Mouse (Mus musculus) neural tube, embryonic 13.5 days (tissue): ENCODE data around the gene Snx33. TPM values are rescaled to one million over a fixed set of nuclear protein-coding genes. Genes with fewer than 3 reads are reported as not detected.

ENCODE experiments used
- ATAC-seq: fragments of 200-750 bp; cut with Nextera tagmentation; 2 replicates; pipeline ENCODE4 v1.8.0; 2017; ENCODE audit warnings: low read depth, mild to moderate bottlenecking, moderate TSS enrichment, moderate library complexity
- H3K27ac ChIP-seq: fragments of 300-500 bp; sonication (generic); replicated peaks from 2 replicates; pipeline ENCODE4 v1.5.1; 2015; ENCODE audit warnings: moderate library complexity, mild to moderate bottlenecking, inconsistent platforms
- H3K27me3 ChIP-seq: fragments of 300-500 bp; sonication (generic); 2 replicates; pipeline ENCODE4 v1.6.1; 2015; ENCODE audit warnings: mild to moderate bottlenecking, inconsistent platforms
- H3K36me3 ChIP-seq: fragments of 300-500 bp; sonication (generic); 2 replicates; pipeline ENCODE4 v1.6.1; 2015; ENCODE audit warnings: mild to moderate bottlenecking, inconsistent platforms
- H3K4me1 ChIP-seq: fragments of 300-500 bp; sonication (generic); replicated peaks from 2 replicates; pipeline ENCODE4 v1.6.1; 2015; ENCODE audit warnings: inconsistent platforms
- H3K4me2 ChIP-seq: fragments of 300-500 bp; sonication (generic); 2 replicates; pipeline ENCODE4 v1.6.1; 2015; ENCODE audit warnings: inconsistent platforms, mild to moderate bottlenecking, moderate library complexity
- H3K4me3 ChIP-seq: fragments of 300-500 bp; sonication (generic); 2 replicates; pipeline ENCODE4 v1.5.1; 2015; ENCODE audit warnings: mild to moderate bottlenecking, inconsistent platforms
- H3K9ac ChIP-seq: fragments of 300-500 bp; sonication (generic); 2 replicates; pipeline ENCODE4 v1.6.1; 2015; ENCODE audit warnings: moderate library complexity, mild to moderate bottlenecking, inconsistent platforms
- H3K9me3 ChIP-seq: fragments of 300-500 bp; sonication (generic); 2 replicates; pipeline ENCODE4 v1.6.1; 2016; ENCODE audit warnings: inconsistent platforms
- WGBS: fragments of 180-500 bp; shearing (Covaris S2); methylation state at CpG from one replicate; pipeline ENCODE4 v1.1.7; 2015; 5-methylcytosine and 5-hydroxymethylcytosine counted together
- polyA plus RNA-seq: library from polyadenylated mRNA; unstranded; fragments of >200 nt; fragmentation: Nextera tagmentation; extraction: Ambion mirVana; gene quantifications from 2 replicates; pipeline ENCODE4 v1.2.1, GENCODE M21; 2015

Snx33 gene
- polyA plus RNA-seq, 1 experiment from 2014 or later = 2.9 TPM

DNA sequence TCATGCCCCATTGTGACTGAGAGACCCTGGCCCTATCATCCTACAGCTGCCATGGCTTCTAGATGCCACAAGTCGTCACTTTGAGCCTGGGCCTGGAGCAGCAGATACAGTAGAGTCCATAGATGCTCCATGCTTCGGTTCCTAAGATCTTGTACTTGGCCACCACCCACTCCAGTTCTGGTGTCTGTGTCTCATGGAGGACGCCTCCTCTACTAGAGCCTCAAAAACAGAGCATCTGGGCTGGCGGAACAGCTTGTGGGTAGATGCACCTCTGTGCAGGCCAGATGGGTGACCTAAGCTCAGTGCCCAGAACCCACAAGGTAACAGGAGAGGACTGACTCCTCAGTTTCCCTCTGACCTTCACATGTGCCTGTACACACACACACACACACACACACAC is 43.8 kb downstream of the Snx33 start:
- Histone ChIP-seq H3K27ac (no peak overlapping the region), H3K4me3 (no peak overlapping the region), H3K36me3 (no peaks in the 10 kb centered on the region), H3K9ac (no peak overlapping the region), H3K4me1 (peaks cover 17% of the 10 kb centered on the region), H3K9me3 (no peaks in the 10 kb centered on the region), H3K27me3 (no peaks in the 10 kb centered on the region; the same call in none of the 2 replicates), H3K4me2 (no peak overlapping the region)
- whole genome bisulfite sequencing = 82% methylated on average over 4 of the region's 4 CpGs
- ATAC-seq = no peak

- Histone ChIP-seq H3K4me2 (no peak overlapping the region), H3K4me1 (peaks cover 17% of the 10 kb centered on the region), H3K36me3 (no peaks in the 10 kb centered on the region), H3K4me3 (no peak overlapping the region), H3K9ac (no peak overlapping the region), H3K9me3 (no peaks in the 10 kb centered on the region), H3K27me3 (no peaks in the 10 kb centered on the region; the same call in none of the 2 replicates), H3K27ac (no peak overlapping the region)
- whole genome bisulfite sequencing = 89% methylated on average over 7 of the region's 7 CpGs
- no peak for ATAC-seq
These were observed 44.7 kb downstream of the Snx33 start for GRCm38 (mm10) chr9:56883470-56883869.

- no peak overlapping the region for H3K27ac ChIP-seq
- WGBS = 66% methylated on average over 12 of the region's 12 CpGs
These were observed 45.4 kb downstream of the Snx33 start for GRCm38 (mm10) chr9:56882818-56883217.

DNA sequence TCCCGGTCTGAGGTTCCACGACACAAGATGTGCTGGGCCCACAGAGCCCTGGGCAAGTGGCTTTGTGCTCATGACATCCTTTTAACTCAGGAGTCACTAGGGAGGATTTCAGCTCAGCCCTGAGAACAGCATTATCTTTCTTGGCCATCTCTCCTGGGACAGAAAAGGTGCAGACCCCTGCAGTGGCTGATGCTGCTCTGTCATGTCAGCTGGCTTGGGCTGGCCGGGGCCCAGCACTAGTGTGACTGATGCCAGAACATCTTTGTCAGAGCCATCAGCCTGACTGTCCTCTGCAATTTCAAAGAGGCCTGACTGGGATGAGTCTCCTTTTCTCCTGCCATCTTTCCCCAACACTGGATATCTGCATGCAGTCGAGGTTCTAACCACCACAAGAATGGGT is 45.9 kb downstream of the Snx33 start:
- Histone ChIP-seq H3K9ac (peak overlapping the region; percentile 1; the same call in 1 of the 2 replicates), H3K4me1 (peaks cover 17% of the 10 kb centered on the region), H3K4me2 (no peak overlapping the region), H3K9me3 (no peaks in the 10 kb centered on the region), H3K27me3 (no peaks in the 10 kb centered on the region; the same call in none of the 2 replicates), H3K4me3 (no peak overlapping the region), H3K36me3 (no peaks in the 10 kb centered on the region), H3K27ac (peak overlapping the region; percentile 38; the same call in 1 of the 2 replicates)
- WGBS = 60% methylated on average over 4 of the region's 4 CpGs
- ATAC-seq = no peak

More at GRCm38 (mm10) chr9:56882818-56883217, 45.4 kb downstream of the Snx33 start:
- ATAC-seq = no peak
- no peak overlapping the region for H3K4me3 ChIP-seq
- H3K9me3 ChIP-seq = no peaks in the 10 kb centered on the region
- no peaks in the 10 kb centered on the region for H3K36me3 ChIP-seq
- H3K27me3 ChIP-seq = no peaks in the 10 kb centered on the region; the same call in none of the 2 replicates
- H3K4me2 ChIP-seq = no peak overlapping the region
- peaks cover 17% of the 10 kb centered on the region for H3K4me1 ChIP-seq
- peak overlapping the region; percentile 1; the same call in 1 of the 2 replicates for H3K9ac ChIP-seq

- H3K4me2 ChIP-seq = no peak overlapping the region
- no peaks in the 10 kb centered on the region for H3K9me3 ChIP-seq
- H3K4me3 ChIP-seq = no peak overlapping the region
- ATAC-seq = no peak
- no peaks in the 10 kb centered on the region for H3K36me3 ChIP-seq
- H3K27me3 ChIP-seq = no peaks in the 10 kb centered on the region; the same call in 1 of the 2 replicates
- H3K9ac ChIP-seq = no peak overlapping the region
- 83% methylated on average over 3 of the region's 3 CpGs for whole genome bisulfite sequencing
- 0 out of 2 replicates have a peak overlapping the region, but pooled peaks have one; percentile 38 for H3K27ac ChIP-seq
- peaks cover 22% of the 10 kb centered on the region for H3K4me1 ChIP-seq
These were observed 46.6 kb downstream of the Snx33 start for GRCm38 (mm10) chr9:56881539-56882082.

DNA sequence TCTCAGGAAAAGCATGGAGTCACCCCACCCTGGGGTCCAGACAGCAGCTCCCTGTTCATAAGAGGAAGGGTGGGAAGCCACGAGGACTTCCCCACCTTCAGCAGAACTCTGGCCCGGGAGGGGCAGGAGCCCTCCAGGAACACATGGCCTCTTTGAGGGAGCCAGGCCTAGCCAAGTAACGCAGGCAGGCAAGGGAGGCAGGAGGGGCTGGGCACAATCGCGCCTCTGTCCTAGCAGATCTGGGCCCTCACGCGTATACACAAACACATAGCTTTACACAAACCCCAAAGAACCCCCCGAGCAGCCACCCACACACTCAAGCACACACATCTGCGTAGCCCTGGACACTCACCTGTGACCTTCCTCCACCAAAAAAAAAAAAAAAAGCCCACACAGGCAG is 47.4 kb downstream of the Snx33 start:
- H3K9ac ChIP-seq = no peak overlapping the region
- ATAC-seq = 0 out of 2 replicates have a peak, but pooled peaks have one; percentile 2
- 54% methylated on average over 9 of the region's 9 CpGs for WGBS

GRCm38 (mm10) chr9:56877284-56877683 is 50.9 kb downstream of the Snx33 start:
- Histone ChIP-seq H3K36me3 (no peaks in the 10 kb centered on the region), H3K4me3 (no peak overlapping the region), H3K27ac (peak overlapping the region; percentile 42; the same call in 1 of the 2 replicates), H3K9ac (no peak overlapping the region), H3K27me3 (no peaks in the 10 kb centered on the region), H3K9me3 (no peaks in the 10 kb centered on the region), H3K4me1 (peaks cover 23% of the 10 kb centered on the region), H3K4me2 (no peak overlapping the region)
- ATAC-seq = no peak
- 66% methylated on average over 5 of the region's 5 CpGs for WGBS

More for the DNA sequence above, 47.4 kb downstream of the Snx33 start:
- Histone ChIP-seq H3K4me1 (peaks cover 26% of the 10 kb centered on the region), H3K27me3 (no peaks in the 10 kb centered on the region; the same call in 1 of the 2 replicates), H3K4me3 (no peak overlapping the region), H3K27ac (no peak overlapping the region), H3K36me3 (no peaks in the 10 kb centered on the region), H3K4me2 (no peak overlapping the region), H3K9me3 (no peaks in the 10 kb centered on the region)

DNA sequence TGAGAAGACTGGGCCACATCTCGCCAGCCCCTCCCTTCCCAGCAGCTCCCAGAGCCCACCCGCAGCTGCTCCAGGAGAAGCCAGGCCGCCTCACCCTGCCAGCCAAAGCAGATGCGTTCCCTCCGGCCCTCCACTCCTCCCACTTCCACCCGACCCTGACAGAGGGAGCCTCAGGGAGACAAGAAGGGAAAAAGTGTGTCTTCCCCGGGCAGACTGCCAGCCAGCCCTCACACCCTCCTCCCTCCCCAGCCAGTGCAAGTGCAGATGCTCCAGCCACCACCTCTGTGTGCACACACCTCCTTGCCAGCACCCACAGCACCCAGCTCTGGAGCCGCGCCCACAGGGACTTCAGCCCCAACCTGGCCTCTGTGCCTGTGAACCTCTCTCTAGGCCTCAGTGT is 51.4 kb downstream of the Snx33 start:
- H3K4me3 ChIP-seq = no peak overlapping the region
- H3K27ac ChIP-seq = peak overlapping the region; percentile 42
- H3K4me1 ChIP-seq = peaks cover 20% of the 10 kb centered on the region
- 38% methylated on average over 9 of the region's 9 CpGs for WGBS
- no peak overlapping the region for H3K9ac ChIP-seq
- H3K9me3 ChIP-seq = no peaks in the 10 kb centered on the region
- ATAC-seq = peak; percentile 51
- H3K27me3 ChIP-seq = no peaks in the 10 kb centered on the region
- H3K36me3 ChIP-seq = no peaks in the 10 kb centered on the region
- H3K4me2 ChIP-seq = no peak overlapping the region

- H3K36me3 ChIP-seq = no peaks in the 10 kb centered on the region
- H3K9me3 ChIP-seq = no peaks in the 10 kb centered on the region
- no peak overlapping the region for H3K9ac ChIP-seq
- 81% methylated on average over 1 of the region's 1 CpGs for WGBS
- H3K27ac ChIP-seq = no peak overlapping the region
- H3K4me2 ChIP-seq = no peak overlapping the region
- ATAC-seq = no peak
- H3K4me3 ChIP-seq = no peak overlapping the region
- H3K27me3 ChIP-seq = no peaks in the 10 kb centered on the region
- H3K4me1 ChIP-seq = peaks cover 41% of the 10 kb centered on the region
These were observed 55.1 kb downstream of the Snx33 start for GRCm38 (mm10) chr9:56873097-56873496.

- Histone ChIP-seq H3K27me3 (peaks cover 4% of the 10 kb centered on the region; the same call in 1 of the 2 replicates), H3K27ac (no peak overlapping the region), H3K4me3 (no peak overlapping the region), H3K4me2 (no peak overlapping the region), H3K4me1 (peaks cover 49% of the 10 kb centered on the region), H3K9me3 (no peaks in the 10 kb centered on the region), H3K9ac (no peak overlapping the region), H3K36me3 (no peaks in the 10 kb centered on the region)
- WGBS = 82% methylated on average over 5 of the region's 5 CpGs
- ATAC-seq = no peak
These were observed 55.9 kb downstream of the Snx33 start for GRCm38 (mm10) chr9:56872105-56872903.

- 33% methylated on average over 5 of the region's 5 CpGs for WGBS
- Histone ChIP-seq H3K4me1 (peaks cover 41% of the 10 kb centered on the region), H3K27me3 (peaks cover 14% of the 10 kb centered on the region), H3K36me3 (no peaks in the 10 kb centered on the region), H3K9ac (no peak overlapping the region), H3K4me2 (no peak overlapping the region), H3K4me3 (no peak overlapping the region), H3K27ac (no peak overlapping the region), H3K9me3 (no peaks in the 10 kb centered on the region)
- ATAC-seq = no peak
These were observed 57.0 kb downstream of the Snx33 start for GRCm38 (mm10) chr9:56871191-56871590.

DNA sequence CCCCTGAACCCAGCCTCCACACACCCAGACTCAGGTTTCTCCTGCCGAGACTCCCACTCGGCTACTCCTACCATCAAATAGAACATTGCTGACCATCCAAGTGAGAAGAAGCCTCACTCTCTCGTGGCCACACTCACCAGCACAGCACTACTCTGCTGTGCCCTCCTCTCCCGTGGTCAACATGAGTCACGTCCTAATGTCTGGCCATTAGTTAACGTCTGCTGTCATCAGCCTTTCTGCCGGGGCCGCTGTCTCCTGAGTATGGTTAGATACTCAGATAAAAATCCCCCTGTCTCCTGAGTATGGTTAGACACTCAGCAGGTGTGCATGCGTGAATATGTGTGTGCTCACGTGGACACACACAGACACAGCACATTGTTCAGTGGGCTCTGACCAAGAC is 57.4 kb downstream of the Snx33 start:
- H3K9ac ChIP-seq = no peak overlapping the region
- H3K27ac ChIP-seq = 0 out of 2 replicates have a peak overlapping the region, but pooled peaks have one; percentile 28
- ATAC-seq = no peak
- H3K36me3 ChIP-seq = no peaks in the 10 kb centered on the region
- H3K4me1 ChIP-seq = peaks cover 41% of the 10 kb centered on the region
- 61% methylated on average over 10 of the region's 10 CpGs for WGBS
- peaks cover 18% of the 10 kb centered on the region for H3K27me3 ChIP-seq
- H3K4me2 ChIP-seq = no peak overlapping the region
- H3K9me3 ChIP-seq = no peaks in the 10 kb centered on the region
- no peak overlapping the region for H3K4me3 ChIP-seq
